8 mouse cellular contexts compared by ENCODE assay signal in genomic region chr2:90916560-90917232, GRCm38 (mm10). TPM values are rescaled to one million over a fixed set of nuclear protein-coding genes. Genes with fewer than 3 reads are reported as not detected.
DNase-seq lines count a peak whose midpoint lies in the region; ATAC-seq and TF ChIP-seq lines count a peak whose summit lies in the region.

No protein-coding gene starts in this region.

- H3K4me3 ChIP-seq in heart, embryonic 11.5 days (ENCODE audit: low read depth, low read length) = peak overlapping the region; percentile 77
- H3K4me3 ChIP-seq in CH12.LX (replicated peaks in 1 of 3; ENCODE audit: low read depth in 2 of 3, low read length in 2 of 3, poor library complexity in 1 of 3) = peak overlapping the region; percentile 59 to 90 (median 78)
- peak overlapping the region; percentile 87 for H3K4me3 ChIP-seq in liver, embryonic 11.5 days (ENCODE audit: low read depth, low read length)

- TF ChIP-seq RAD21 in CH12.LX (IDR thresholded peaks at IDR 0.05; ENCODE audit: low read depth, low read length) = no peak

- ATAC-seq in heart, embryonic 11.5 days (replicated peaks; ENCODE audit: insufficient number of reproducible peaks, low FRiP score, low TSS enrichment) = peak; percentile 27; the same call in 1 of the 2 replicates
- ATAC-seq in erythroid progenitor cell, adult 5-6 weeks (replicated peaks; ENCODE audit: low FRiP score, poor library complexity, severe bottlenecking) = peak; percentile 25; the same call in 1 of the 2 replicates
- ATAC-seq in liver, embryonic 11.5 days (replicated peaks; ENCODE audit: low FRiP score) = 0 out of 2 replicates have a peak, but pooled peaks have one; percentile 8

- 26% methylated on average over 7 of the region's 7 CpGs for WGBS in heart, embryonic 11.5 days (ENCODE audit: insufficient replicate concordance)
- 26% methylated on average over 7 of the region's 7 CpGs for WGBS in liver, embryonic 11.5 days

- H3K9me3 ChIP-seq in heart, embryonic 11.5 days (replicated peaks; ENCODE audit: control insufficient read depth, low read length) = no peaks in the 10 kb centered on the region
- no peaks in the 10 kb centered on the region for H3K9me3 ChIP-seq in CH12.LX (replicated peaks; ENCODE audit: low read length)
- no peaks in the 10 kb centered on the region for H3K9me3 ChIP-seq in liver, embryonic 11.5 days (ENCODE audit: control insufficient read depth, low read length)

- H3K27ac ChIP-seq in heart, embryonic 11.5 days (ENCODE audit: low read depth, low read length) = peak overlapping the region; percentile 96
- H3K27ac ChIP-seq in CH12.LX (ENCODE audit: insufficient read depth, low read depth) = peak overlapping the region; percentile 9
- peak overlapping the region; percentile 91 for H3K27ac ChIP-seq in liver, embryonic 11.5 days (ENCODE audit: low read depth, low read length)

- no peak for TF ChIP-seq POLR2A in CH12.LX (IDR thresholded peaks at IDR 0.05; ENCODE audit: low read depth, low read length)

- no peak for TF ChIP-seq EP300 in CH12.LX (IDR thresholded peaks at IDR 0.05; ENCODE audit: low read length)

- H3K36me3 ChIP-seq in heart, embryonic 11.5 days (ENCODE audit: control insufficient read depth, insufficient read depth, low read length) = peaks cover 4% of the 10 kb centered on the region; the same call in 1 of the 2 replicates
- H3K36me3 ChIP-seq in CH12.LX (replicated peaks in 1 of 2; ENCODE audit: control insufficient read depth in 1 of 2, insufficient read depth in 1 of 2, low read length in 1 of 2) = peaks cover 11 to 29% of the 10 kb centered on the region in 2 experiments
- peaks cover 15% of the 10 kb centered on the region for H3K36me3 ChIP-seq in liver, embryonic 11.5 days (ENCODE audit: control insufficient read depth, insufficient read depth, low read length)

- DNase-seq in heart, postnatal 14 days = no peak
- peak; percentile 24 for DNase-seq in CH12.LX (ENCODE audit: extremely low read depth)
- DNase-seq in liver, embryonic 11.5 days (ENCODE audit: low spot score) = no peak
- no peak for DNase-seq in adrenal gland, adult 8-10 months
- DNase-seq in urinary bladder, postnatal 36 days (ENCODE audit: low spot score in 2 of 2) = no peak
- DNase-seq in T-cell, adult 2 months (ENCODE audit: low spot score) = no peak

- dilution Hi-C loops in CH12.LX (cut with MboI; ENCODE audit: extremely low pct_ligation_motif_present, extremely low pct_unique_long_range_greater_than_20kb, low sequenced_read_pairs) = no loop called here

- no peak for TF ChIP-seq CTCF in CH12.LX (conservative IDR thresholded peaks at IDR 0.05 in 1 of 2, IDR thresholded peaks at IDR 0.05 in 1 of 2; ENCODE audit: low read depth in 2 of 2, low read length in 2 of 2)

- intact Hi-C loops in heart, postnatal 14 days (cut with DNase I) = no loop called here

- peak overlapping the region; percentile 99 for H3K9ac ChIP-seq in heart, embryonic 11.5 days (ENCODE audit: low read depth, low read length)
- H3K9ac ChIP-seq in CH12.LX (ENCODE audit: insufficient read depth, low read depth) = peak overlapping the region; percentile 81
- H3K9ac ChIP-seq in liver, embryonic 11.5 days (ENCODE audit: low read depth, low read length) = peak overlapping the region; percentile 98

- in situ Hi-C loops in CH12.LX (cut with MboI; ENCODE audit: low pct_ligation_motif_present, low pct_unique_long_range_greater_than_20kb, low sequenced_read_pairs) = no loop called here

- no peaks in the 10 kb centered on the region for H3K27me3 ChIP-seq in heart, embryonic 11.5 days (ENCODE audit: control insufficient read depth, insufficient read depth, low read length)
- no peaks in the 10 kb centered on the region for H3K27me3 ChIP-seq in CH12.LX (replicated peaks)
- no peaks in the 10 kb centered on the region for H3K27me3 ChIP-seq in liver, embryonic 11.5 days (replicated peaks; ENCODE audit: control insufficient read depth, insufficient read depth, low read length)

- peaks cover 29% of the 10 kb centered on the region for H3K79me2 ChIP-seq in CH12.LX (replicated peaks; ENCODE audit: control insufficient read depth, extremely low read depth, insufficient read depth, poor library complexity, severe bottlenecking)

- peaks cover 6% of the 10 kb centered on the region; the same call in 1 of the 2 replicates for H3K4me1 ChIP-seq in heart, embryonic 11.5 days (ENCODE audit: control insufficient read depth, insufficient read depth, low read length)
- peaks cover 0 to 16% of the 10 kb centered on the region in 2 experiments; a peak in 2 of 4 replicates for H3K4me1 ChIP-seq in CH12.LX (ENCODE audit: control insufficient read depth in 1 of 2, insufficient read depth in 2 of 2)
- H3K4me1 ChIP-seq in liver, embryonic 11.5 days (replicated peaks; ENCODE audit: control insufficient read depth, insufficient read depth, low read length) = peaks cover 9% of the 10 kb centered on the region

- peak overlapping the region; percentile 73 for H3K4me2 ChIP-seq in heart, embryonic 11.5 days
- H3K4me2 ChIP-seq in CH12.LX (ENCODE audit: insufficient read depth, low read depth, poor library complexity, severe bottlenecking) = peak overlapping the region; percentile 93
- H3K4me2 ChIP-seq in liver, embryonic 11.5 days = peak overlapping the region; percentile 92

TF ChIP-seq in CH12.LX, 34 proteins besides CTCF, POLR2A, EP300 and RAD21:
- no peak for TF ChIP-seq HCFC1 (IDR thresholded peaks at IDR 0.05; ENCODE audit: low read depth, low read length)
- no peak for TF ChIP-seq GABPA (IDR thresholded peaks at IDR 0.05; ENCODE audit: insufficient replicate concordance, low read depth, low read length)
- TF ChIP-seq MYC (IDR thresholded peaks at IDR 0.05; ENCODE audit: low read depth, low read length) = 0 out of 2 replicates have a peak, but pooled peaks have one; percentile 12
- 0 out of 2 replicates have a peak, but pooled peaks have one; percentile 4 for TF ChIP-seq MAX (IDR thresholded peaks at IDR 0.05; ENCODE audit: low read length)
- peak; percentile 4; the same call in 1 of the 2 replicates for TF ChIP-seq MXI1 (IDR thresholded peaks at IDR 0.05; ENCODE audit: low read depth, low read length)
- TF ChIP-seq TBP (conservative IDR thresholded peaks at IDR 0.05; ENCODE audit: low read depth, low read length) = peak; percentile 45; the same call in 1 of the 2 replicates
- peak; percentile 74 for TF ChIP-seq SIN3A (IDR thresholded peaks at IDR 0.05; ENCODE audit: low read length)
- TF ChIP-seq TCF12 (IDR thresholded peaks at IDR 0.05; ENCODE audit: low read depth, low read length) = 0 out of 2 replicates have a peak, but pooled peaks have one; percentile 36

RNA-seq across cellular contexts. Expression of gene Ndufs3, which starts 12.1 kb away (rescaled TPM):
- polyA plus RNA-seq in heart, embryonic 11.5 days (2014; fragmentation: Nextera tagmentation; extraction: Ambion mirVana) = 331 and 358 TPM in 2 replicates
- total RNA-seq in heart, postnatal 14 days (2021) = 100 to 1,000 TPM; 752 to 790 TPM
- total RNA-seq in CH12.LX (2012; rRNA removed) (133 and 146 TPM in 2 replicates), CH12.LX (2014; rRNA removed) (182 and 195 TPM in 2 replicates)
- 185 and 190 TPM in 2 replicates for polyA plus RNA-seq in CH12.LX (2012; ENCODE audit: insufficient read length, low read depth)
- total RNA-seq in erythroid progenitor cell, adult 5-6 weeks (2015; ENCODE audit: low replicate concordance) = 54.1 and 60.9 TPM in 2 replicates
- 19.4 and 20.4 TPM in 2 replicates for total RNA-seq in erythroid progenitor cell, adult 5-6 weeks (2017; ENCODE audit: low replicate concordance)
- 223 and 236 TPM in 2 replicates for polyA plus RNA-seq in liver, embryonic 11.5 days (2014; fragmentation: Nextera tagmentation; extraction: Ambion mirVana)
- 100 to 1,000 TPM; 308 to 467 (median 370) TPM for total RNA-seq in adrenal gland, adult 8-10 months (2022)

RNA-seq across cellular contexts. Expression of gene Kbtbd4, which starts 12.2 kb away (rescaled TPM):
- 26.2 and 31.5 TPM in 2 replicates for polyA plus RNA-seq in heart, embryonic 11.5 days (2014; fragmentation: Nextera tagmentation; extraction: Ambion mirVana)
- total RNA-seq in heart, postnatal 14 days (2021) = 10 to 100 TPM; 19.3 to 22.6 TPM
- total RNA-seq in CH12.LX (2012; rRNA removed) (20.5 and 28.4 TPM in 2 replicates), CH12.LX (2014; rRNA removed) (19.5 and 20.1 TPM in 2 replicates)
- polyA plus RNA-seq in CH12.LX (2012; ENCODE audit: insufficient read length, low read depth) = 21.7 and 24.9 TPM in 2 replicates
- total RNA-seq in erythroid progenitor cell, adult 5-6 weeks (2015; ENCODE audit: low replicate concordance) = 9.0 and 11.3 TPM in 2 replicates
- total RNA-seq in erythroid progenitor cell, adult 5-6 weeks (2017; ENCODE audit: low replicate concordance) = 6.2 and 8.1 TPM in 2 replicates
- 32.6 and 34.4 TPM in 2 replicates for polyA plus RNA-seq in liver, embryonic 11.5 days (2014; fragmentation: Nextera tagmentation; extraction: Ambion mirVana)
- 10 to 100 TPM; 41.4 to 48.0 (median 45.2) TPM for total RNA-seq in adrenal gland, adult 8-10 months (2022)

RNA-seq across cellular contexts. Expression of gene Celf1, which starts 23.5 kb away (rescaled TPM):
- 78.7 and 95.7 TPM in 2 replicates for polyA plus RNA-seq in heart, embryonic 11.5 days (2014; fragmentation: Nextera tagmentation; extraction: Ambion mirVana)
- 10 to 100 TPM; 87.1 to 89.0 TPM for total RNA-seq in heart, postnatal 14 days (2021)
- total RNA-seq in CH12.LX (2012; rRNA removed) (29.7 and 33.8 TPM in 2 replicates), CH12.LX (2014; rRNA removed) (50.9 and 52.8 TPM in 2 replicates)
- 67.4 and 69.7 TPM in 2 replicates for polyA plus RNA-seq in CH12.LX (2012; ENCODE audit: insufficient read length, low read depth)
- total RNA-seq in erythroid progenitor cell, adult 5-6 weeks (2015; ENCODE audit: low replicate concordance) = 96.6 and 114 TPM in 2 replicates
- total RNA-seq in erythroid progenitor cell, adult 5-6 weeks (2017; ENCODE audit: low replicate concordance) = 117 and 119 TPM in 2 replicates
- 78.1 and 90.5 TPM in 2 replicates for polyA plus RNA-seq in liver, embryonic 11.5 days (2014; fragmentation: Nextera tagmentation; extraction: Ambion mirVana)
- total RNA-seq in adrenal gland, adult 8-10 months (2022) = 100 to 1,000 TPM in 1 of 4 experiments, 10 to 100 TPM in 3; 74.4 to 102 (median 89.7) TPM

RNA-seq across cellular contexts. Expression of gene C1qtnf4, which starts 31.0 kb away (rescaled TPM):
- 15.7 and 16.2 TPM in 2 replicates for polyA plus RNA-seq in heart, embryonic 11.5 days (2014; fragmentation: Nextera tagmentation; extraction: Ambion mirVana)
- total RNA-seq in heart, postnatal 14 days (2021) = 1 to 10 TPM; 4.3 to 6.3 TPM
- total RNA-seq in CH12.LX (2012; rRNA removed) = not detected in 2 replicates
- not detected in 2 replicates for total RNA-seq in CH12.LX (2014; rRNA removed)
- not detected in 2 replicates for polyA plus RNA-seq in CH12.LX (2012; ENCODE audit: insufficient read length, low read depth)
- not detected in 2 replicates for total RNA-seq in erythroid progenitor cell, adult 5-6 weeks (2015; ENCODE audit: low replicate concordance)
- total RNA-seq in erythroid progenitor cell, adult 5-6 weeks (2017; ENCODE audit: low replicate concordance) = not detected in 2 replicates
- 6.6 and 6.9 TPM in 2 replicates for polyA plus RNA-seq in liver, embryonic 11.5 days (2014; fragmentation: Nextera tagmentation; extraction: Ambion mirVana)
- 1 to 10 TPM; 1.6 to 3.5 (median 2.8) TPM for total RNA-seq in adrenal gland, adult 8-10 months (2022)

Comparison
In these comparisons a context has a peak if more than half of its experiments do, and no peak if none do; other contexts are left out.
1. H3K27ac ChIP-seq: peak in every context shown above with its lines; median percentile 96 in heart, embryonic 11.5 days; 91 in liver, embryonic 11.5 days; 9 in CH12.LX.